Mouse (Mus musculus): ENCODE measurements around the gene Vmn2r112.
"Not testable (repeated sequence)": the region's sequence is repeated elsewhere in the genome, so short reads cannot be mapped to it uniquely, and the experiment has no call there.

The Vmn2r112 gene

DNA sequence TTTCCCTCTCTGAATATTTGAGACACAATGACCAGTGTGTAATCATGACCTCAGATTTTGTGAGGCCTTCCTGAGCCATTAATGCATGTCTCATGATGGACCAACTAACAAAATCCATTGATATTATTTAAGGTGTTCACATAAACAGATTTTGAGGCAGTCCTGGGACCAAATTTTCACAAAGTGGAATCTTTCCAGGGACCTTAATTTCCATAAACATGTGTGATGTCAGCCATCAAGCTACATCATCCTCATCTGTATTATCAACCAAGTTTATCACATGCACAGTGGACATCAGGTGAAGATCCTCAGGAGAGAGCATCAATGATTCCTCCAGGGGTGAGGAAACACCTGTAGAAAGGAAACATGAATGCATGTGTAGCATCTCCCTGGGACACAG lies at the start of gene Vmn2r112:
Vmn2r112 (plus strand) TSS at position 301 of the 400 bp plus-strand sequence.
- not testable (repeated sequence) for DNase-seq (ENCODE audit: low read depth, low spot score); H3K27me3 ChIP-seq (ENCODE audit: control insufficient read depth, insufficient read depth, low read length, poor library complexity, severe bottlenecking); H3K36me3 ChIP-seq (ENCODE audit: control insufficient read depth, insufficient read depth, low read length, poor library complexity, severe bottlenecking)

DNA sequence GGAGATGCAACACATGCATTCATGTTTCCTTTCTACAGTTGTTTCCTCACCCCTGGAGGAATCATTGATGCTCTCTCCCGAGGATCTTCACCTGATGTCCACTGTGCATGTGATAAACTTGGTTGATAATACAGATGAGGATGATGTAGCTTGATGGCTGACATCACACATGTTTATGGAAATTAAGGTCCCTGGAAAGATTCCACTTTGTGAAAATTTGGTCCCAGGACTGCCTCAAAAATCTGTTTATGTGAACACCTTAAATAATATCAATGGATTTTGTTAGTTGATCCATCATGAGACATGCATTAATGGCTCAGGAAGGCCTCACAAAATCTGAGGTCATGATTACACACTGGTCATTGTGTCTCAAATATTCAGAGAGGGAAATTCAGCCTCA lies 27.4 kb upstream of the Vmn2r112 start, which contains the start of gene Vmn2r111:
Vmn2r111 (minus strand) TSS at position 101 of the 400 bp plus-strand sequence.
- not testable (repeated sequence) for H3K36me3 ChIP-seq (ENCODE audit: control insufficient read depth, insufficient read depth, low read length, poor library complexity, severe bottlenecking); DNase-seq (ENCODE audit: low read depth, low spot score); H3K27me3 ChIP-seq (ENCODE audit: control insufficient read depth, insufficient read depth, low read length, poor library complexity, severe bottlenecking)

GRCm38 (mm10) chr17:22630646-22631045 lies 29.9 kb downstream of the Vmn2r112 start:
- Histone ChIP-seq H3K36me3 (ENCODE audit: control insufficient read depth, insufficient read depth, low read length, poor library complexity, severe bottlenecking) (no peaks in the 10 kb centered on the region), H3K27me3 (ENCODE audit: control insufficient read depth, insufficient read depth, low read length, poor library complexity, severe bottlenecking) (no peaks in the 10 kb centered on the region)
- no peak for DNase-seq (ENCODE audit: low read depth, low spot score)
